Mouse (Mus musculus) forebrain, embryonic 11.5 days (tissue): ENCODE measurements around the gene Mdm4. TPM values are rescaled to one million over a fixed set of nuclear protein-coding genes. Genes with fewer than 3 reads are reported as not detected.

Experiments used
- ATAC-seq: fragments of 200-750 bp; cut with Nextera tagmentation; replicated peaks from 2 replicates; pipeline ENCODE4 v1.8.0; 2017; ENCODE audit warnings: moderate TSS enrichment; ENCODE audit not compliant: low FRiP score
- DNase-seq: peaks from one replicate; pipeline ENCODE4 v3.0.0-alpha.2; 2017; ENCODE audit warnings: low spot score
- H3K27ac ChIP-seq: fragments of 300-500 bp; sonication (generic); 2 replicates; pipeline ENCODE4 v1.5.1; 2014; ENCODE audit warnings: low read depth, low read length
- H3K27me3 ChIP-seq: fragments of 300-500 bp; sonication (generic); 2 replicates; pipeline ENCODE4 v1.6.1; 2014; ENCODE audit warnings: mild to moderate bottlenecking, low read length, mixed read lengths; ENCODE audit not compliant: control insufficient read depth, insufficient read depth
- H3K36me3 ChIP-seq: fragments of 300-500 bp; sonication (generic); 2 replicates; pipeline ENCODE4 v1.6.1; 2014; ENCODE audit warnings: mild to moderate bottlenecking, low read length, moderate library complexity, mixed read lengths; ENCODE audit not compliant: control insufficient read depth, insufficient read depth
- H3K4me1 ChIP-seq: fragments of 300-500 bp; sonication (generic); replicated peaks from 2 replicates; pipeline ENCODE4 v1.6.1; 2014; ENCODE audit warnings: low read length, mixed read lengths; ENCODE audit not compliant: control insufficient read depth, insufficient read depth
- H3K4me2 ChIP-seq: fragments of 300-500 bp; sonication (generic); 2 replicates; pipeline ENCODE4 v1.6.1; 2014; ENCODE audit warnings: low read depth, mild to moderate bottlenecking, low read length, moderate library complexity, mixed read lengths; ENCODE audit not compliant: severe bottlenecking
- H3K4me3 ChIP-seq: fragments of 300-500 bp; sonication (generic); 2 replicates; pipeline ENCODE4 v1.5.1; 2014; ENCODE audit warnings: low read depth, low read length
- H3K9ac ChIP-seq: fragments of 300-500 bp; sonication (generic); 2 replicates; pipeline ENCODE4 v1.6.1; 2014; ENCODE audit warnings: low read length
- H3K9me3 ChIP-seq: fragments of 300-500 bp; sonication (generic); 2 replicates; pipeline ENCODE4 v1.6.1; 2016; ENCODE audit warnings: low read length, mixed read lengths; ENCODE audit not compliant: control insufficient read depth
- WGBS: fragments of 180-500 bp; shearing (Covaris S2); extraction: QIAGEN DNeasy Blood & Tissue Kit; methylation state at CpG from one replicate; pipeline ENCODE4 v1.1.7; 2014; 5-methylcytosine and 5-hydroxymethylcytosine counted together
- polyA plus RNA-seq: library from polyadenylated mRNA; unstranded; fragments of >200 nt; fragmentation: Nextera tagmentation; extraction: Ambion mirVana; gene quantifications from 2 replicates; pipeline ENCODE4 v1.2.1, GENCODE M21; 2014

The Mdm4 gene
- 44.7 and 51.0 TPM in 2 replicates for polyA plus RNA-seq

GRCm38 (mm10) chr1:133030461-133030860 lies at the start of gene Mdm4:
Gene Mdm4, minus strand, starts transcription at chr1:133030561.
- Histone ChIP-seq H3K4me1 (peaks cover 6% of the 10 kb centered on the region), H3K4me2 (no peak within 1 kb of the TSS), H3K27me3 (no peaks in the 10 kb centered on the region), H3K4me3 (no peak within 1 kb of the TSS), H3K27ac (no peak within 1 kb of the TSS), H3K9me3 (no peaks in the 10 kb centered on the region), H3K9ac (no peak within 1 kb of the TSS), H3K36me3 (no peaks in the 10 kb centered on the region)
- WGBS: 97% methylated on average over 5 of the region's 5 CpGs
- ATAC-seq (no peak), DNase-seq (no peak)

DNA sequence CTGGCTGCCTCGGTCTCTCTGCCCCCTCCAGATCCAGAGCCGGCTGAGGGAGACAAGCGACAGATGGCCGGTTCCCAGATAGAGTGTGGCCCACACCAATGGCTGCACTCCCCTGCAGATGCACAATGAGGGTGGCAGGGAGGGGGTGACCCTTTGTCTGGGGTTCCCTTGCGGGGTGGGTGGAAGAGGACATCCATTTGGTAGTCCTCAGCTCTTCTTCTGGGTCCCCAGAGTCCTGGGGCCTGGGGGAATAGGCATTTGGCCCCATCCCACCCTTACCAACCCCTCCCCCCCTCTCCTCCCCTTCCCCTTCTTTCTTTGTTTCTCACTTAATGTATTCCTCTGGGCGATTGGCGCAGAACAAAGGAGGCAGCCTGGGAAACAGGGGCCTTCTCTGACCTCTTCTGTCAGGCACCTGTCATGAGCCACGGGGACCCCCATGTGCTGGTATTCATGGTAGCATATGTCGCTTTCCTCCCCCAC lies 49.8 kb upstream of the Mdm4 start:
- peaks cover 3% of the 10 kb centered on the region for H3K36me3 ChIP-seq
- H3K4me2 ChIP-seq: peak overlapping the region; percentile 32

GRCm38 (mm10) chr1:133079509-133079908 lies 49.1 kb upstream of the Mdm4 start:
- peak overlapping the region; percentile 97 for H3K27ac ChIP-seq
- H3K27me3 ChIP-seq: no peaks in the 10 kb centered on the region
- peak; percentile 73 for DNase-seq
- peak overlapping the region; percentile 32 for H3K4me2 ChIP-seq
- WGBS: 48% methylated on average over 7 of the region's 7 CpGs
- H3K36me3 ChIP-seq: peaks cover 3% of the 10 kb centered on the region
- H3K9me3 ChIP-seq: no peaks in the 10 kb centered on the region
- ATAC-seq: peak; percentile 49
- H3K4me3 ChIP-seq: no peak overlapping the region
- H3K4me1 ChIP-seq: peaks cover 20% of the 10 kb centered on the region; the same call in 1 of the 2 replicates
- peak overlapping the region; percentile 49 for H3K9ac ChIP-seq

More for the DNA sequence above, 49.8 kb upstream of the Mdm4 start:
- DNase-seq: peak; percentile 86
- peak; percentile 90 for ATAC-seq
- peak overlapping the region; percentile 49 for H3K9ac ChIP-seq
- WGBS: 4% methylated on average over 7 of the region's 9 CpGs
- no peak overlapping the region for H3K4me3 ChIP-seq
- peaks cover 20% of the 10 kb centered on the region; the same call in 1 of the 2 replicates for H3K4me1 ChIP-seq
- H3K27ac ChIP-seq: peak overlapping the region; percentile 97
- no peaks in the 10 kb centered on the region for H3K9me3 ChIP-seq
- H3K27me3 ChIP-seq: no peaks in the 10 kb centered on the region

GRCm38 (mm10) chr1:133078338-133078727 lies 48.0 kb upstream of the Mdm4 start:
- peaks cover 17% of the 10 kb centered on the region; the same call in 1 of the 2 replicates for H3K4me1 ChIP-seq
- H3K4me2 ChIP-seq: no peak overlapping the region
- no peak for DNase-seq
- no peak overlapping the region for H3K27ac ChIP-seq
- H3K27me3 ChIP-seq: no peaks in the 10 kb centered on the region
- H3K9me3 ChIP-seq: no peaks in the 10 kb centered on the region
- no peak overlapping the region for H3K4me3 ChIP-seq
- ATAC-seq: no peak
- no peak overlapping the region for H3K9ac ChIP-seq
- peaks cover 3% of the 10 kb centered on the region for H3K36me3 ChIP-seq
- 78% methylated on average over 1 of the region's 1 CpGs for WGBS

DNA sequence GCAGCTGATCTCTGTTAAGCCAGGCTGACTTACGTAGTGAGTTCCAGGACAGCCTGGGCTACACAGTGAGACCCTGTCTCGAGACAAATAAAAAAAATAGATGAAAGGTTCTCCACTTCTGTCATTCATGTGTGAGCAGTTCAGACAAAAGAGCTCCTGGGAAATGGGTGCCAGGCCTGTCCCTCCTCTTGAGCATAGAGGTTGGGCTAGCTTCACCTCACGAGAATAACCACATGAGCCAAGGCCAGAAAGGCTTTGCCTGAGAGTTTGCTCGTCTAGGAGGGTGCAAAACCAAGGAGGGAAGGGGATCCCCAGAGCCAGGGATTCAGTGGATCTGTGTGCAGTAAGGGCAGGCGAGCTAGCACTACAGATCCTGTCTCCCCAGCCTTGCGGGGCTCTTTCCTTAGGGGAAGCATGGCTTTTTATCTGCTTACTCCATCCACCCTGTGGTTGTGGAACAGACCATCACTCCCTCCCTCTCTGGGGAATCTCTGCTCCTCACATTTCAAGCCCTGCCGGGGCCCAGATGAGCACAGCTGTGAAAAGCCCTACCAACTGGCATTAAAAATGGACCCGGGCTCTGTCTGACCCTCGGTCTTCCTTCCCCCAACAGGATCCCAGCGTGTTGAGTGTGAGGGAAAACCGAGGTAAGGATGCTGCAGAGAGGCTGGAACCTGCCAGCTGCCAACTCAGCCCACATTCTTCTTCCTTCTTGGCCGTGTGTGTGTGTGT lies 47.4 kb upstream of the Mdm4 start:
- H3K4me2 ChIP-seq: no peak overlapping the region
- H3K4me1 ChIP-seq: peaks cover 17% of the 10 kb centered on the region; the same call in 1 of the 2 replicates
- peaks cover 3% of the 10 kb centered on the region for H3K36me3 ChIP-seq
- H3K9ac ChIP-seq: no peak overlapping the region
- WGBS: 60% methylated on average over 12 of the region's 12 CpGs
- no peak overlapping the region for H3K4me3 ChIP-seq
- DNase-seq (no peak), ATAC-seq (no peak)
- H3K27me3 ChIP-seq: no peaks in the 10 kb centered on the region
- H3K9me3 ChIP-seq: no peaks in the 10 kb centered on the region
- peak overlapping the region; percentile 43 for H3K27ac ChIP-seq

DNA sequence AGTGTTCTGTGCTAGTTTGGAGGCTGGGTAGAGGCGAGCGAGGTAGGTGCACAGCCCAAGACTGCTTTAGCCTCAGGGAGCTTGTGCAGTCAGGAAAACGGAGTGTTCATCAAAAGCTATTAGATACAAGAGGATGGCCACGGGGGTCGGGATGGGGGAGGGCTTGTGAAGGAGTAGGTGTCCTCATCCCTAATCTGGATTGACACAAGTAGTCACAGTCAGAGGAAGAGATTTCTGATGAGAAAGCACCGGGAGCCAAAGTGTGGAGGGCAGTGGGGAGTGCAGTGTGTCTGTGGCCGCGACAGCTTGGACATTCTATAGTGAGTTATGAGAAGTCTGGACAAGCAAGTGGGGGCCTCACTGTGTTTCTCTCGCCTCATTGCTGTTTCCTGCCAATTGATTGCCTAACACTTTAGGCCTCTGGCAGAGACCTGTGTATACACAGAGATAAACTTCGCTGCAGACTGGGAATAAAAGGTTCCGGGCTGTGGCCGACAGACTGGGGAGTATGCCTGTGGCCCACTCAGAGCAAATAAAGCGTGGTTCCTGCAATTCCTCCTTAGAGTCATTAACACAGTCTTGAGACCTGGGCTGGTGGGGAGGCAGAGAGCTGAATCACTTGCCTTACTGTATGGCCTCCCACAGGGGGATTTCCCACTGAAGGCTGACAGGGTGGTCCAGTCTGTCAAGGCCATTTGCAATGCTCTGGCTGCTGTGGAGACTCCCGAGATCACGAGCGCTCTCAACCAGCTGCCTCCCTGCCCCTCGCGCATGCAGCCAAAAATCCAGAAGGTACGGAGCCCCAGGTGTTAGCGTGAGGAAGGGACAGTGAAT lies 46.5 kb upstream of the Mdm4 start:
- Histone ChIP-seq H3K27me3 (no peaks in the 10 kb centered on the region), H3K4me2 (no peak overlapping the region), H3K36me3 (peaks cover 3% of the 10 kb centered on the region), H3K9me3 (no peaks in the 10 kb centered on the region), H3K4me1 (peaks cover 17% of the 10 kb centered on the region; the same call in 1 of the 2 replicates), H3K27ac (peak overlapping the region; percentile 48), H3K9ac (no peak overlapping the region), H3K4me3 (no peak overlapping the region)
- DNase-seq (no peak), ATAC-seq (no peak)
- WGBS: 70% methylated on average over 20 of the region's 20 CpGs

GRCm38 (mm10) chr1:133075651-133076400 lies 45.5 kb upstream of the Mdm4 start:
- no peak for DNase-seq
- no peak overlapping the region for H3K4me2 ChIP-seq
- H3K36me3 ChIP-seq: no peaks in the 10 kb centered on the region; the same call in 1 of the 2 replicates
- H3K27me3 ChIP-seq: no peaks in the 10 kb centered on the region
- H3K4me3 ChIP-seq: no peak overlapping the region
- H3K9me3 ChIP-seq: no peaks in the 10 kb centered on the region
- H3K4me1 ChIP-seq: peaks cover 15% of the 10 kb centered on the region; the same call in 1 of the 2 replicates
- WGBS: 88% methylated on average over 6 of the region's 6 CpGs
- H3K9ac ChIP-seq: no peak overlapping the region
- no peak overlapping the region for H3K27ac ChIP-seq
- ATAC-seq: no peak

- Histone ChIP-seq H3K36me3 (no peaks in the 10 kb centered on the region; the same call in 1 of the 2 replicates), H3K4me2 (no peak overlapping the region), H3K27me3 (no peaks in the 10 kb centered on the region), H3K9ac (no peak overlapping the region), H3K27ac (no peak overlapping the region), H3K4me3 (no peak overlapping the region), H3K9me3 (no peaks in the 10 kb centered on the region), H3K4me1 (peaks cover 6% of the 10 kb centered on the region; the same call in 1 of the 2 replicates)
- ATAC-seq (no peak), DNase-seq (no peak)
- WGBS: 96% methylated on average over 13 of the region's 13 CpGs
Measured at GRCm38 (mm10) chr1:133074541-133074940, 44.2 kb upstream of the Mdm4 start.
